In the genomic region with DNA sequence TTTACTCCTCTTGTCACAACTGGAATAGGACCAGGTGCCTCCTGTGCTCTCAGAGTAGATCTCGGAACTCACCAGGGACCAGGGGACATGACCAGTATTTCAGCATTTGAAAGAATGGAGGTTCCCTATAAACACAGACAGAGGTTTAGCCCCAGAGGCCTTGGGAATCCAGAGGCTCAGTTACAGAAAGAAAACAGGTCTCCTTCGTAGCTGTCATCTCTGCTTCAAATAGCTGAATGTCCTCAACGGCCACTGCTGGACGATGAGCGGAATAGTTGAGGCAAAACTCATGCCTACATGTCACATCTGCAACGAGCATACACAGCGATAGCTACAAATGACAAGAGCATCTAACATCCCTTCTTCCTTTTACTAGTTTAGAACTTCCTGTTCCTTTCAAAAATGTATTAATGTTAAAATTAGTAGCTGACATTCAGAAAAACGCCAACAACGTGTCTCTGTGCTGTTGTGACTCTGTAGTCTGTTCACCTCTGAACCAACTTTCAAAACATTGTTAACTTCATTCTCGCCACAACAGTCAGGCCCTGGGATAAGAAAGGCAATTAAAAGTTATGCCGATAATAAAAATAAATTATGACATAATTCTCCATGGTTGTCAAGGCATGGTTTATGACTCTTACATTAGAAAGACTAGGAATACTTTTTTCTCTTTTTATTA, we compare ENCODE assay signal across 13 mouse cellular contexts.
"Had no signal": no experiment of that assay in that cellular context is flagged by ENCODE, and none has a peak within 500 bp of the region (broad histone marks: within the 10 kb centered on the region; RNA-seq: fewer than 3 reads in every experiment).

No protein-coding gene starts in this region.

- H3K4me2 ChIP-seq: liver, embryonic 11.5 days; liver, embryonic 15.5 days; lung, embryonic 14.5 days had no signal

- H3K9me3 ChIP-seq: limb, embryonic 10.5 days; liver, embryonic 15.5 days; midbrain, embryonic 10.5 days had no signal

- DNase-seq: lung, embryonic 14.5 days; lung, postnatal 10 days; lung, postnatal 4 days; midbrain, embryonic 14.5 days; right cerebral cortex, postnatal 14 days; thymus, adult 18-20 months; thymus, postnatal 14 days had no signal

- H3K27ac ChIP-seq: hindbrain, postnatal 0 days; left cerebral cortex, adult 2 months; limb, embryonic 10.5 days; liver, embryonic 15.5 days; midbrain, embryonic 10.5 days had no signal

- H3K9ac ChIP-seq: liver, embryonic 15.5 days; lung, embryonic 14.5 days had no signal

- H3K36me3 ChIP-seq: limb, embryonic 10.5 days; liver, embryonic 15.5 days; midbrain, embryonic 10.5 days had no signal

- H3K27me3 ChIP-seq: liver, embryonic 15.5 days had no signal

- H3K4me1 ChIP-seq: limb, embryonic 10.5 days; liver, embryonic 15.5 days; midbrain, embryonic 10.5 days had no signal

- ATAC-seq: hindbrain, postnatal 0 days had no signal

- H3K4me3 ChIP-seq: left cerebral cortex, adult 2 months; limb, embryonic 10.5 days; liver, embryonic 15.5 days; midbrain, embryonic 10.5 days had no signal
